Mouse (Mus musculus): ENCODE results near the gene Fign. TPM values are rescaled to one million over a fixed set of nuclear protein-coding genes. Genes with fewer than 3 reads are reported as not detected.

Fign gene
- total RNA-seq, 1 experiment = 0.98 TPM

DNA sequence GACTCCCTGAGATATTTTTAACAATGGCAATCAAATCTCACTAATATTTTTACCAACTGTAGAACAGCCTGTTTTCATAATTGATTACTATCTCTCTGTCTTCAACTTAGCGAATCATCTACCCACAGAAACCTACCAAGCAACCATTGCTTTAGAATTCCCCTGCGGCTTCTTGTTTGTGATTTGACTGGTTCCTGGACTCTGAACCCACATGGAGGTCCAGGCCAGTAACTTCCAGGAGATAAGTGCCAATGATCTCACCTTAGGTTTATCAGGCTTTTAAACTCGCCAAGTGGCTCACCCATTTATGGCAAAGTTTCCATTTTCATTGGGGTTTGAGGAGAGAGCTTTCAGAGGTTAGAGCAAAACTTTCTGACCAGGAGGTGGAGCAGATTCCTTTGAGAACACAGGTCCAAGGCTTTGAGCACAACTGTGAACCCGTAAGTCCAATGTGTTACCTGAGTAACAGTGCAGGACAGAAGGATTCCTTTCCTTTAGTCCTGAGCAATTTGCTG, 172.1 kb downstream of the Fign start:
- H3K27ac ChIP-seq (ENCODE audit: insufficient read depth, low read depth, low read length, poor library complexity, severe bottlenecking) = no peak overlapping the region
- H3K36me3 ChIP-seq (ENCODE audit: control insufficient read depth, insufficient read depth, low read length, poor library complexity, severe bottlenecking) = no peaks in the 10 kb centered on the region
- in situ Hi-C loops (cut with MboI; ENCODE audit: low sequenced_read_pairs in 2 of 2, unreplicated experiment in 2 of 2) = no loop called here
- no peaks in the 10 kb centered on the region for H3K9me3 ChIP-seq (ENCODE audit: control insufficient read depth, insufficient read depth, low read depth, low read length)
- H3K9ac ChIP-seq (ENCODE audit: insufficient read depth, low read depth, low read length, poor library complexity, severe bottlenecking) = no peak overlapping the region
- TF ChIP-seq ZC3H11A (IDR thresholded peaks at IDR 0.05; ENCODE audit: borderline replicate concordance, low read depth, low read length) (no peak), CHD2 (IDR thresholded peaks at IDR 0.05; ENCODE audit: low read depth, low read length) (no peak), HCFC1 (IDR thresholded peaks at IDR 0.05; ENCODE audit: borderline replicate concordance, insufficient read depth, low read length) (no peak), MAFK (IDR thresholded peaks at IDR 0.05; ENCODE audit: insufficient read depth, low read depth, low read length) (no peak), ZNF384 (IDR thresholded peaks at IDR 0.05; ENCODE audit: low read depth, low read length) (no peak)
- H3K4me3 ChIP-seq (ENCODE audit: insufficient read depth in 1 of 2, low read depth in 1 of 2, low read length in 2 of 2, poor library complexity in 1 of 2, severe bottlenecking in 1 of 2) = no peak overlapping the region
- DNase-seq (ENCODE audit: low read depth, low spot score) = no peak
- no peaks in the 10 kb centered on the region for H3K4me1 ChIP-seq (ENCODE audit: control insufficient read depth in 2 of 2, insufficient read depth in 2 of 2, low read length in 2 of 2, poor library complexity in 1 of 2)
